Mouse (Mus musculus) spleen, adult 12 weeks (tissue): ENCODE data around the gene Olfr110.
"Not testable (repeated sequence)": the region's sequence is repeated elsewhere in the genome, so short reads cannot be mapped to it uniquely, and the experiment has no call there.

Experiments used
- DNase-seq: peaks from one replicate; pipeline ENCODE4 v3.0.0; 2022; ENCODE audit warnings: low spot score

Olfr110 gene

GRCm38 (mm10) chr17:37491930-37492518 is at the start of gene Olfr110:
TSS of gene Olfr110 (plus strand) at chr17:37492468.
- DNase-seq, result no peak

- DNase-seq, result no peak
Observed at GRCm38 (mm10) chr17:37445180-37445579, 47.1 kb upstream of the Olfr110 start, which contains the start of gene Olfr108. TSS of gene Olfr108 (plus strand) at chr17:37445480.

GRCm38 (mm10) chr17:37458616-37459015 is 33.7 kb upstream of the Olfr110 start, which contains the start of gene Olfr109:
TSS of gene Olfr109 (plus strand) at chr17:37458916.
- no peak for DNase-seq

- DNase-seq, result no peak
Observed at GRCm38 (mm10) chr17:37483452-37483851, 8.8 kb upstream of the Olfr110 start, which contains the start of gene H2-M2. TSS of gene H2-M2 (minus strand) at chr17:37483552.

GRCm38 (mm10) chr17:37507730-37508129 is 15.5 kb downstream of the Olfr110 start, which contains the start of gene Olfr111:
TSS of gene Olfr111 (plus strand) at chr17:37508030.
- no peak for DNase-seq

- DNase-seq, result not testable (repeated sequence)
Observed at GRCm38 (mm10) chr17:37524612-37525011, 32.3 kb downstream of the Olfr110 start.

- DNase-seq, result not testable (repeated sequence)
Observed at GRCm38 (mm10) chr17:37525427-37525826, 33.2 kb downstream of the Olfr110 start.

- DNase-seq, result no peak
Observed at GRCm38 (mm10) chr17:37535173-37535572, 42.9 kb downstream of the Olfr110 start.

- not testable (repeated sequence) for DNase-seq
Observed at GRCm38 (mm10) chr17:37538416-37538815, 46.1 kb downstream of the Olfr110 start.

- DNase-seq, result no peak
Observed at GRCm38 (mm10) chr17:37541454-37542119, 49.3 kb downstream of the Olfr110 start.

- DNase-seq, result no peak
Observed at GRCm38 (mm10) chr17:37543800-37544435, 51.6 kb downstream of the Olfr110 start.
